Mouse (Mus musculus) layer of hippocampus, adult 9-11 months (tissue): ENCODE data around the gene Aplp1.
"Not testable (repeated sequence)": the region's sequence is repeated elsewhere in the genome, so short reads cannot be mapped to it uniquely, and the experiment has no call there.

Source experiments
- DNase-seq: peaks from one replicate; pipeline ENCODE4 v3.0.0; 2022

The Aplp1 gene

DNA sequence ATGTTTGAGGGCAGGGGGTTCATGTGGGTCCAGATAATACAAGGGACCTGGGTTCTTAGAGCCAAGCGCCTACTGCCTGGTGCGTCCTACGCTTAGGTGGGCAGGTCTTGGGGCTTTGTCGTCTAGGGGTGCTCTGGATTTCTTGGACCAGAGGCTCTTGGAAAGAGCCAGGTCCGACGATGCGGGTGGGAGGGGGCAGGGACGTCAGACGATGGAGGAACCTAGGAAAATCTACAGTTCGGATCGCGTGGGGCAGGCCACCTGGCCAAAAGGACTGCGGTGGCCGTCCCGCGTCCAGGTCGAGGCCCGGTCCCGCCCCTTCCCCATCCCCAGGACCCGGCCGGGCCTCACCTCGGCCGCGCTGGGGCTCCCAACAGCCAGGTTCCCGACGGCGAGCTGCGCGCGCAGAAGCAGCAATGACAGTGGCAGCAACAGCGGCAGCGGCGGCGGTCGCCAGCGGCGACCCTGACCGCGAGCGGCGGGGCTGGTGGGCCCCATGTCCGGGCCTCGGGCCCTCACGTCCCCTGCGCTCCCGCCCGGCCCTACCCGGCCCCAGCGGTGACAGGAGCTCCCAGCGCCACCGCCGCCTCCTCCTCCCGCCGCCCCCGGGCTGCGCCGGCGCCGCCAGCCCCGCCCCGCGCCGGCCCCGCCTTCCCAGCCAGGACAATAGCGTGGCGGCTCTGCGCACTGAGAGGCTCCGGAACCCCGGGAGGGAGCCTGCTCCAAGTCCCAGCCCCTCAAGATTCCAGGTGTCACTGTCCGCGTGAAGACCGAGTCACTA, at the start of gene Aplp1:
Gene Aplp1, minus strand, starts transcription at position 565 of the 781 bp plus-strand sequence.
- DNase-seq, result peak; percentile 84

- DNase-seq, result no peak
Observed at GRCm38 (mm10) chr7:30493401-30493931, 48.1 kb upstream of the Aplp1 start, which contains the start of gene Prodh2. Prodh2 (plus strand) TSS chr7:30493622.

DNA sequence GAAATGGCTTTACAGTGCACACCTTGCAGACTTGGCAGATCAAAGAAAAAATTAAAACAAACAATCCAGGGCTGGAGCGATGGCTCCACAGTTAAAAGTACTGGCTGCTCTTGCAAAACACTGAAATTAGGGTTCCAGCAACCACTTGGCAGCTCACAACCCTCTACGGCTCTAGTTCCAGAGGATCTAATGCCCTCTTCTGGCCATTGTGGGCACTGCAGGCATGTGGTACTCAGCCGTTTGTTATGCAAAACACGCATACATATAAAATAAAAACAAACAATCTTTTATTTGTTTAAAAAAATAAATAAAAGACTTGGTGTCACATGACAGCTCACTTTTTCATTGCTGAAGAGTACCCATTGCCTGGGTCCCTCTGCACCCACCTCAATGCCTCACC, 47.4 kb upstream of the Aplp1 start:
- peak; percentile 59 for DNase-seq

GRCm38 (mm10) chr7:30490957-30491307, 45.6 kb upstream of the Aplp1 start:
- DNase-seq, result no peak

GRCm38 (mm10) chr7:30490251-30490956, 45.1 kb upstream of the Aplp1 start:
- DNase-seq, result peak; percentile 65

DNA sequence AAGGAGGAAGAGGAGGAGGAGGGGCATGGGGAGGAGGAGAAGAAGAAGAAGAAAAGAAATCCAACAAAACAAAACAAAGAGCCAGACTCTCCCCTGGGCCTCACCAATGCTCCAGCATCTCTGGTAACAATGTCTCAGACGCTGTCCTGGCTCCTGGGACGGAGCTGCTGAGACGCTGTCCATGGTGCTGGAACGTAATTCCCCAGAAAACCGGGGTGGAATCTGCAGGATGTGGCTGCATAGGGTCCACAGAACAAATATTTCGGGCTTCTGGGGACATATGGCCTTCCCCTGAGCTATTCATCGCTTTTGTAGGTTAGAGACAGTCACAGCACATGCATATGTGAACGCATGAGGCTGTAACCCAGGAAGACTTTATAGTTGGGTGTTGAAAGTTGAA, 38.9 kb upstream of the Aplp1 start:
- no peak for DNase-seq

DNA sequence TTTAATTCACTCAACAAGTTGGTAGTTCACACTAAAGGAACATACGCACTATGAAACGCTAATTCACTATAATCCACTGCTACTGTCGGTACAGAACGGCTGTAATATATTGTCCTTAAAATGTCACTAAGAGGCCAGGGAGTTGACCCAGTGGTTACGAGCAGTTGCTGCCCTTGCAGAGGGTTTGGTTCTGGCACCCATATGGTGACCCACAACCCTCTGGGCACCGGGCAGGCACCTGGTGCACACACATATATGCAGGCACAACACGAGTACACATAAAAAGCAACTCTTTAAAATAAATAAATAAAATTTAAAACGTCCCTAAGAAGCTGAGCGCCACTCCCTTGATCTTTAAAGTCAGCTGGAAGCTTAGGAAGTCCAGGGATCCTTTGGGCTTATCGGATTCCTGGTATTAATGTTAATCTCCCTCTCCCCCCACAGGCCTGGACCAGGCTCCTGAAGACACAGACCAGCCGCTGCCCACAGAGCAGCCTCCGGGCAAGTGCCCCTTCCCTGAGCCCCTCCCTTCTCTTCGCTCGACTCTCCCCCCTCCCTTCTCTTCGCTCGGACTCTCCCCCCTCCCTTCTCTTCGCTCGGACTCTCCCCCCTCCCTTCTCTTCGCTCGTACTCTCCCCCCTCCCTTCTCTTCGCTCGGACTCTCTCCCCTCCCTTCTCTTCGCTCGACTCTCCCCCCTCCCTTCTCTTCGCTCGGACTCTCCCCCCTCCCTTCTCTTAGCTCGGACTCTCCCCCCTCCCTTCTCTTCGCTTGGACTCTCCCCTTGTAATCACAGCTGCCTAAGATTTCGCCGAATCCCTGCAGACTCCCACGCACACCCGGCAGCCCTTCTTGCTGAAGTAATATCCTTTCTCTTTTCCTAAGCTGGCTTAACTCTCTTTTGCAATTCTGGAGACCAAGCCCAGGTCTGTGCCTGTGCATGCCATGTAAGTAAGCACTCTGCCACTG, 32.4 kb upstream of the Aplp1 start:
- DNase-seq, result peak; percentile 61

DNA sequence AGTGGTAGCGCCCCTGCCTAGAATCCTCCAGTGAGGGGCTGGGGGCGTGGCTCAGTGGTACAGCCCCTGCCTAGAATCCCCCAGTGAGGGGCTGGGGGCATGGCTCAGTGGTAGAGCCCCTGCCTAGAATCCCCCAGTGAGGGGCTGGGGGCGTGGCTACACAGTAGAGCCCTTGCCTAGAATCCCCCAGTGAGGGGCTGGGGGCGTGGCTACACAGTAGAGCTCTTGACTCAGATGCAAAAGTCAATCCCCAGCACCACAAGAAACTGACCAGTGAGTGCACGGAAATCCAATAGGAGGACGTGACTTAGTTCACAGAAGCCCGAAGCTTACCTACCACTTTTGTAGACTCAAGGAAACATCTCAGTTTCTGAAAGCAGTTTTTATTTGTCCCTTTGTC, 30.8 kb upstream of the Aplp1 start:
- DNase-seq, result not testable (repeated sequence)

- DNase-seq, result no peak
Observed at GRCm38 (mm10) chr7:30474999-30475398, 29.7 kb upstream of the Aplp1 start.

GRCm38 (mm10) chr7:30472411-30472810, 27.1 kb upstream of the Aplp1 start:
- DNase-seq, result no peak

GRCm38 (mm10) chr7:30464816-30465300, 19.5 kb upstream of the Aplp1 start:
- no peak for DNase-seq

- DNase-seq, result no peak
Observed at GRCm38 (mm10) chr7:30463996-30464395, 18.7 kb upstream of the Aplp1 start.

GRCm38 (mm10) chr7:30463568-30463967, 18.2 kb upstream of the Aplp1 start:
- no peak for DNase-seq

DNA sequence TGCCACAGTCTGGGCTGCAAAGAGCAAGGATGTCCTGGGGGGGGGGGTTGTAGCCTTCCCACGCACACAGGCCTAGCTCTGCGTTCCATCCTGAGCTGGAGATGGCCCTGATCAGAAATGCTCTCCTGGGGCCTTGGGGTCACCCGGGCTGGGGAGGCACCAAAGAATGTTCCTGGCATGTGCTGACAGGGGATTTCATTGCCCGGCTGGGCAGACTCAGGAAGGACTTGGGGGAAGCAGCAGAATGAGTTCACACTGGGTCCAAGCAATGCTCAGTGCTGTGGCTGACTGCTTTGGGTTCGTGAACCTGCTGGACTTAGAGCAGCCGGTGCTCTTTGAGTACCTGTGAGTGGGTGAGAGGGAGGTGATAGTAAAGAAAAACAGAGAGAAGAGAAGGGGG, 14.1 kb upstream of the Aplp1 start:
- no peak for DNase-seq

GRCm38 (mm10) chr7:30457629-30458330, 12.4 kb upstream of the Aplp1 start, which contains the start of the genes Kirrel2 and Nphs1:
Kirrel2 (minus strand) TSS chr7:30457690.
Nphs1 (plus strand) TSS chr7:30458315.
- peak; percentile 77 for DNase-seq

DNA sequence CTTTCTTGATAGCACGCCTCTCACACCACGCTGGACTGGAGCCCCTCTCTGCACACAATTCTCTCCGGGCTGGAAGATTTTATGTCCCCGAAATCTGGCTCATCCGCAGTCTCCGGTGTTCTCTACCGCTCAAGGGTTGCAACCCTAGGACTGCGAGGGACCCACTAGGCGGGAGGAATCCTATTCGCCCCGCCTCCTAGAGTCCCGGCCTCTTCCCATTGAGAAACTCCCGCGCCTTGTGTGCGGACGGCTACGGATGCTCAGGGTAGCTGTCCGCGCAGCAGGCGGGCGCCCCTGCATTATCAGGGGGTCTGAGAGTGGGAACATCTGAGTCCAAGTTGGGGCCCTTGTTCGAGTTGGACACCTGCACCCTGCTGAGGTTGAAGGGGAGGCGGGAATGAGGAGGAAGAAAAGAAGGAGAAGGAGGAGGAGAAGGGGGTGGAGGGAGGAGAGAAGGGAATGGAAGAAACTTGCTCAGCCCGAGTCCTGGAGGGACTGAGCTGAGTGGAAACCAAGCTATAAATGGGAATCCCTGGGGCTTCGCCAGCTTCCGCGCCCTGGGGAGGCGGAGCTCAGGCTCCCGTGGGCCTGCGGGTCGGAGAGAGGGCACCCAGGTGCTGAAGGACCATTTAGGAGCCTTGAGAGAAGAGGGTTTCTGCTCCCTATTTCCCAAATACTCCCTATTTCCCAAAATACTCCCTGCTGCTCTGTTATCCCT, 11.7 kb upstream of the Aplp1 start:
- no peak for DNase-seq

- no peak for DNase-seq
Observed at GRCm38 (mm10) chr7:30456487-30456886, 11.2 kb upstream of the Aplp1 start.

GRCm38 (mm10) chr7:30454259-30454658, 8.9 kb upstream of the Aplp1 start:
- DNase-seq, result no peak

GRCm38 (mm10) chr7:30453766-30454165, 8.4 kb upstream of the Aplp1 start:
- DNase-seq, result no peak

DNA sequence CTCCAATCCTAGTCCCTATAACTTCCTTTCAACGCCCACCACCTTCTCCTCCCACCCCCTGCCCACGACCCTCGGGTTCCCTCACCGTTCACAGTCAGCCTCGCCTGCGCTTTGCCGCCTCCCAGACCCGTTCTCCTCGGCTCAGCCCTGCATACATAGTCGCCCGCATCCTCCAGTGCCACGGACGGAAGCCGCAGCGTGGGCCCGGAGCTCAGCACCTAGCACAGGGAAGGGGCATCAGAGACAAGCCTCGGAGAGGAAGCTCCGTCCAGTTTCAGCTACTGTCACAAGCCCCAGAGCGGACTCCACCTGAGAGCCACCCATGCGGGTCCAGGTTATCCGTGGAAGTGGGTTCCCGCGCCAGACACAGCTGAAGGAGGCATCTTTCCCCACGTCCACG, 8.0 kb upstream of the Aplp1 start:
- no peak for DNase-seq

- no peak for DNase-seq
Observed at GRCm38 (mm10) chr7:30450241-30450640, 4.9 kb upstream of the Aplp1 start.
